Mouse (Mus musculus) cortical plate, adult 2 months (tissue): ENCODE measurements at regions not wholly inside any gene's neighbourhood (a gene's known extent, or its start where the extent isn't known, plus 50 kb on each side); places are given as distances from the start of the nearest gene placed in this dataset.

Experiments
- CTCF ChIP-seq: fragments of 200-500 bp; IDR thresholded peaks from 2 replicates; pipeline ENCODE4 v1.5.1; 2011; ENCODE audit warnings: mild to moderate bottlenecking, control low read depth, low read length; ENCODE audit not compliant: insufficient read depth; ENCODE audit errors: extremely low read depth
- POLR2A ChIP-seq: fragments of 200-500 bp; IDR thresholded peaks from 2 replicates; pipeline ENCODE4 v1.6.1; 2011; ENCODE audit warnings: mild to moderate bottlenecking, low read length, control low read depth; ENCODE audit not compliant: insufficient read depth; ENCODE audit errors: extremely low read depth

- TF ChIP-seq CTCF: no peak
- no peak for TF ChIP-seq POLR2A
Observed at GRCm38 (mm10) chr12:51160122-51160521, 187.7 kb upstream of the G2e3 start.
